Mouse (Mus musculus) stomach, embryonic 15.5 days (tissue): ENCODE measurements at regions not wholly inside any gene's neighbourhood (a gene's known extent, or its start where the extent isn't known, plus 50 kb on each side); places are given as distances from the start of the nearest gene placed in this dataset.

ENCODE experiments used
- ATAC-seq: fragments of 200-750 bp; cut with Nextera tagmentation; 2 replicates; pipeline ENCODE4 v1.8.0; 2017; ENCODE audit warnings: low read depth, moderate number of reproducible peaks, moderate TSS enrichment; ENCODE audit not compliant: insufficient read depth, low FRiP score
- H3K27ac ChIP-seq: fragments of 300-500 bp; sonication (generic); 2 replicates; pipeline ENCODE4 v1.5.1; 2015; ENCODE audit warnings: mild to moderate bottlenecking, inconsistent platforms
- H3K27me3 ChIP-seq: fragments of 300-500 bp; sonication (generic); replicated peaks from 2 replicates; pipeline ENCODE4 v1.6.1; 2015; ENCODE audit warnings: inconsistent platforms
- H3K36me3 ChIP-seq: fragments of 300-500 bp; sonication (generic); 2 replicates; pipeline ENCODE4 v1.6.1; 2015; ENCODE audit warnings: inconsistent platforms
- H3K4me1 ChIP-seq: fragments of 300-500 bp; sonication (generic); 2 replicates; pipeline ENCODE4 v1.6.1; 2015; ENCODE audit warnings: inconsistent platforms
- H3K4me2 ChIP-seq: fragments of 300-500 bp; sonication (generic); 2 replicates; pipeline ENCODE4 v1.6.1; 2015; ENCODE audit warnings: mild to moderate bottlenecking, inconsistent platforms
- H3K4me3 ChIP-seq: fragments of 300-500 bp; sonication (generic); replicated peaks from 2 replicates; pipeline ENCODE4 v1.5.1; 2015; ENCODE audit warnings: inconsistent platforms
- H3K9ac ChIP-seq: fragments of 300-500 bp; sonication (generic); 2 replicates; pipeline ENCODE4 v1.6.1; 2015; ENCODE audit warnings: inconsistent platforms
- H3K9me3 ChIP-seq: fragments of 300-500 bp; sonication (generic); 2 replicates; pipeline ENCODE4 v1.6.1; 2016; ENCODE audit warnings: inconsistent platforms
- WGBS: fragments of 180-500 bp; shearing (Covaris S2); methylation state at CpG from one replicate; pipeline ENCODE4 v1.1.7; 2015; 5-methylcytosine and 5-hydroxymethylcytosine counted together

DNA sequence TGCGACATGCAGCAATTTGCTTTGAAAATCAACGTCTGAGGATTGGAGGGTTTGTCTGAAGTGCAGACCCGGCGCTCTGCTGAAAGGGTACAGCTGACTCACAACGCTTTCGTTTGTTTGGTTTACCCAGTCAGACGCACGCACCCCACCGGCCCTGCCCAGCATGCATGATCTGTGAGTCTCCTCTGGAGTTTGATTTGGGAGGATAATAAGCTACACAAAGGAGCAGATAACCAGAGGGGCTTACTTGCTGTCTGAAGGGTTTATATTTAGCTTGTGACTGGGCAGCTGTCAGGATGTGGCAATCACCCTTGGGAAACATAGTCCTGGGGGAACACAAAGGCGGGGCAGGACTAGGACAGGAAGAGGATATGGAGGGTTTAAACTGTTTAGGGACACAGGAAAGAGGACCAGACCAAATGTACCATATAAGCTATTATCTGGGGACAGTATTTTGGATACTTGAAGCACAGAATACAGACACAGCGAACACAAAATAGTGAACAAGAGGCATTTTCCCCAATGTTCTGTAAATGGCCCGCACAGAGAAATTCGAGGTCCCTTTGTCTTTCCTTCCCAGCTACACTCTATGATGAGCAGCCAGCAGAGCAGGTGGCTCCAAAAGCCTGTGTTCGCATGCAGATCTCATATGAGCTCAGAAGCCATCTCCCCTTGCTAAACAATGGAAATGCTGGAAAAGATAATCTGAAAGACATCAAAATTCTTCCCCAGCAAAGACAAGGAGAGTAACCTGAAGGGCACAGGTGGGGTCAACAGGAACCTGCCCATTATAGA lies 81.1 kb downstream of the Pttg1 start:
- H3K4me2 ChIP-seq: peak overlapping the region; percentile 11; the same call in 1 of the 2 replicates
- peaks cover 6% of the 10 kb centered on the region; the same call in 1 of the 2 replicates for H3K4me1 ChIP-seq
- WGBS: 32% methylated on average over 14 of the region's 14 CpGs
- H3K4me3 ChIP-seq: no peak overlapping the region
- no peaks in the 10 kb centered on the region for H3K36me3 ChIP-seq
- no peak overlapping the region for H3K27ac ChIP-seq
- peak; percentile 50; the same call in 1 of the 2 replicates for ATAC-seq
- H3K9me3 ChIP-seq: no peaks in the 10 kb centered on the region
- no peaks in the 10 kb centered on the region for H3K27me3 ChIP-seq
- H3K9ac ChIP-seq: no peak overlapping the region

DNA sequence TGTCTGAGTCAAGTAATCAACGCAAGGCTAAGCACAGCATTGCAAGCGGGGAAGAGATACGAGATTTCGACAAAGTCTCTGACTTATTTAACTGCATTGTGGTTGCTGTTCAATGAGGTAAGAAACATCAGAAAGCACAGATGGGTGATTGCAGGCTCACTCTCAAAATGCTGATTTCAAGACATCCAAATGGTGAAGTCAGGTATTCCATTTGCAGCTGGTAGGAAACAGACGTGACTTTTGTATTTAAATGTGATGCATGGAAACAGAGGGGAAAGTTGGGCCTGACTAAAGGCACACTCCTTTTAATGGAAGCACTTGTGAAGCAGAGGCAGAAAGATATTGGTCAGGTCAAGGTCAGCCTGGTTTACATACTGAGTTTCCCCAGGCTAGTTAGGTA lies 82.5 kb downstream of the Pttg1 start:
- no peak overlapping the region for H3K4me2 ChIP-seq
- WGBS: 82% methylated on average over 5 of the region's 5 CpGs
- H3K27me3 ChIP-seq: no peaks in the 10 kb centered on the region
- H3K4me1 ChIP-seq: peaks cover 6% of the 10 kb centered on the region; the same call in 1 of the 2 replicates
- no peak overlapping the region for H3K27ac ChIP-seq
- no peak overlapping the region for H3K4me3 ChIP-seq
- no peaks in the 10 kb centered on the region for H3K9me3 ChIP-seq
- no peaks in the 10 kb centered on the region for H3K36me3 ChIP-seq
- no peak overlapping the region for H3K9ac ChIP-seq
- ATAC-seq: no peak

DNA sequence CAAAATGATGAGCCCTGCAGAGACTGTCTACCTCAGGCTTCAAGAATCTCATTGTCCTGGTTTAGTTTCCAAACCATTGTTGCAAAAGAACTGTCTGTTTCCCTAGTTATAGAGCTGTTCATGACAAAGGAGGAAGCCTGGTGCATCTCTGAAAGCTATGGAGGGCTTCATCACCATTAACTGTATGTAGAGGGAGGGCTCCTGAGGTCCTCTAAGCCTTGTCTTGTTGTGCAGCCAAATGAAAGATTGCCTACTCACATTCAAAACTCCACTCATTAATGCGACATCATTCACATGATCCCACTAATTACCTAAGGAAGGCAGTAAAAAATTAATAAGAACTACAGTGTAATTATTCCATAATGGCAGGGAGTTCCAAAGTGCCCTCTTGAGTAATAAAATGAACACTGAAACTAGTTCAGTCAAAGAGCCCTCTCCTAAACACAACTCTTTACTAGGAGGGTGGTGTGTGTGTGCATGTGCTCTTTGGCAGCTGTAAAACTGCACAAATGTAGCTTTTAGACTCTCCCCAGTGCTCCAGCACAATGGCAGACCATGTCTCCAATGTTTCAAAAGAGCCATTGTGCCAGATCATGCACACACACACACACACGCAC lies 87.6 kb downstream of the Pttg1 start:
- Histone ChIP-seq H3K27ac (no peak overlapping the region), H3K9ac (no peak overlapping the region), H3K4me3 (no peak overlapping the region), H3K27me3 (no peaks in the 10 kb centered on the region), H3K9me3 (no peaks in the 10 kb centered on the region), H3K36me3 (no peaks in the 10 kb centered on the region), H3K4me2 (no peak overlapping the region), H3K4me1 (no peaks in the 10 kb centered on the region)
- 89% methylated on average over 2 of the region's 2 CpGs for WGBS
- ATAC-seq: no peak

DNA sequence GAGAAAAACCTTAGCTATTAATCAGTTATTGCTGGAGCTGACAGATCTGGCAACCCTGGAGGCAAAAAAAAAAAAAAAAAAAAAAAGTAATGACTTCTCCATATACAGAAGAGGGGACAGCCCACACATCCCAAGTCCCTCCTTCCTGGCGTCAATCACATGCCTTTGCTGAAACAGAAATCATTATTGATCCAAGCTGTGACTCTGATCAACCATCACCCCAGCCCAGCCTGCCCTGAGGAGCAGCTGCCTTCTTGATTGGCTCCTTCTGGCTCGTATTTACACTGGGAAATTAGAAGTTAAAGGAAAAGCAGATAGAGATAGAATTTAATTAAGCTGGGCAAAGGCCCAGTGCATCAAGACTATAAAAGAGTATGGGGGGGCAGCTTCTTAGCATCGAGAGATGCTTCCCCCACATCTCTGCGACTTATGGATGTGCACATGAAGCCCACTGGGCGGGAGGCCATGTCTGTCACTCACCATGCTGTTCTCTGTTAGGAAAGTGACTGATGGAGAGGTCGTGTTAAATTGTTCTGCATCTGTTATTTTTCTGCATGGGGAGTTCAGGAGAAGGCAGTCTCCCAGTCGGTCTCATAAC lies 90.3 kb downstream of the Pttg1 start:
- Histone ChIP-seq H3K4me3 (no peak overlapping the region), H3K27ac (no peak overlapping the region), H3K36me3 (no peaks in the 10 kb centered on the region), H3K27me3 (no peaks in the 10 kb centered on the region), H3K4me2 (no peak overlapping the region), H3K4me1 (no peaks in the 10 kb centered on the region), H3K9ac (no peak overlapping the region), H3K9me3 (no peaks in the 10 kb centered on the region)
- WGBS: 69% methylated on average over 7 of the region's 7 CpGs
- no peak for ATAC-seq

DNA sequence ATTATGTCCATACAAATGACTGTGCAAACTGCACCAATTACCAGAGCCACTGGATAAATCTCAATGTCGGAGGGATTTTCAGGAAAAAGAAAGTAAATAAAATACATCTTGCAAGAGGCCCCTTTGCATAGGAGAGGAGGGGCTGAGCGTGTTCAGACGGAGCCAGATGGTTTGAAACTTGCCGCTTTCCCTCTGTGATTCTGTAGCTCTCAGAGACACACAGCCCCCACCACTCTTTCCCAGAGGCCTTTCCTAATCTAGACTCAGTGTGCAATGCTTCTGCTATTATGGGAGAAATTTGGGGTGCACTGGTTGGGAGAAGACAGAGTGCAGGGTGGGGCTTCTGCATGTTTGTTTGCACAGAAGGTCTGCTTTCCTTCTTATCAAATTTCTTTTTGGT lies 92.5 kb downstream of the Pttg1 start:
- no peak for ATAC-seq
- no peaks in the 10 kb centered on the region for H3K27me3 ChIP-seq
- H3K4me3 ChIP-seq: no peak overlapping the region
- no peaks in the 10 kb centered on the region for H3K9me3 ChIP-seq
- no peaks in the 10 kb centered on the region for H3K36me3 ChIP-seq
- H3K9ac ChIP-seq: no peak overlapping the region
- WGBS: 35% methylated on average over 4 of the region's 4 CpGs
- H3K4me1 ChIP-seq: no peaks in the 10 kb centered on the region
- H3K4me2 ChIP-seq: no peak overlapping the region
- H3K27ac ChIP-seq: no peak overlapping the region

DNA sequence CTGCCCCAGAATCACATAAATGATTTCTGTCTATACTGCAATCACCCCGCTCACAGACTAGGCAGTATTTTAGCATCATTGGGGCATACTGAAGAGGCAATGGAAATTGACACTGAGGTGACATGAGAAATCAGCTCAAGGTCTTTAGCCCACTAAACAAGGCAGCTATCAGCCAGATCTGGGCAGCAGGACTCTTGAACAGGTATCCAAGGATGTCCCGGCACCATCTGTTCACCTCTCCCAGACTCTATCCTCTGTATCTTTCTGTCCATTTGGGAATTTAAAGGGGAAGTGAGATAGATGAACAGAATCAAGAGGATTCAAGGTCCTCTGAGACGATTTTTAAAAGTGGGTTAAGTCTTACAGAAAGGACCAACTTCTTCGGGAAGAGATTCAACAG lies 112.1 kb downstream of the Pttg1 start:
- Histone ChIP-seq H3K4me2 (no peak overlapping the region), H3K27ac (no peak overlapping the region), H3K27me3 (no peaks in the 10 kb centered on the region), H3K36me3 (no peaks in the 10 kb centered on the region), H3K9ac (no peak overlapping the region), H3K4me1 (no peaks in the 10 kb centered on the region), H3K9me3 (no peaks in the 10 kb centered on the region), H3K4me3 (no peak overlapping the region)
- 81% methylated on average over 4 of the region's 4 CpGs for WGBS
- no peak for ATAC-seq
